Mouse (Mus musculus) layer of hippocampus, adult 8-10 months (tissue): ENCODE measurements around the gene Sgip1. TPM values are rescaled to one million over a fixed set of nuclear protein-coding genes. Genes with fewer than 3 reads are reported as not detected.
A peak's percentile ranks its signal among the peaks of the same experiment; 100 is the strongest.

Experiments used
- DNase-seq, 2 experiments: peaks; one replicate each; pipeline ENCODE4 v3.0.0; 2022; ENCODE audit warnings: low spot score in 2 of 2
- total RNA-seq, 4 experiments: library from RNA; stranded (reverse); gene quantifications; 2 replicates each; pipeline ENCODE4 v1.2.4; 2022

Gene Sgip1
- total RNA-seq, 4 experiments from 2014 or later, result 258 to 282 (median 268) TPM

- DNase-seq, result no peak
Measured at GRCm38 (mm10) chr4:102972071-102972470, 231.0 kb downstream of the Sgip1 start.

- no peak for DNase-seq
Measured at GRCm38 (mm10) chr4:102974172-102974571, 233.1 kb downstream of the Sgip1 start.

GRCm38 (mm10) chr4:102976290-102977275 lies 235.5 kb downstream of the Sgip1 start:
- DNase-seq, result no peak

- DNase-seq, result no peak
Measured at GRCm38 (mm10) chr4:102977778-102978321, 236.8 kb downstream of the Sgip1 start.

GRCm38 (mm10) chr4:102978440-102978839 lies 237.3 kb downstream of the Sgip1 start, which contains the start of gene Tctex1d1:
Tctex1d1 (plus strand) TSS chr4:102978606.
- no peak for DNase-seq

GRCm38 (mm10) chr4:102979385-102979784 lies 238.3 kb downstream of the Sgip1 start:
- DNase-seq, result no peak

GRCm38 (mm10) chr4:102981709-102982108 lies 240.6 kb downstream of the Sgip1 start:
- DNase-seq, result no peak

GRCm38 (mm10) chr4:102986173-102986572 lies 245.1 kb downstream of the Sgip1 start:
- no peak for DNase-seq

GRCm38 (mm10) chr4:102986917-102987316 lies 245.8 kb downstream of the Sgip1 start:
- DNase-seq, result peak in 1 of 2 experiments; percentile 43

GRCm38 (mm10) chr4:102987325-102987724 lies 246.2 kb downstream of the Sgip1 start:
- no peak for DNase-seq

GRCm38 (mm10) chr4:102987756-102988155 lies 246.7 kb downstream of the Sgip1 start:
- DNase-seq, result no peak

GRCm38 (mm10) chr4:102988526-102988925 lies 247.4 kb downstream of the Sgip1 start:
- DNase-seq, result no peak

- no peak for DNase-seq
Measured at GRCm38 (mm10) chr4:102989391-102989790, 248.3 kb downstream of the Sgip1 start.

- no peak for DNase-seq
Measured at GRCm38 (mm10) chr4:102990016-102990415, 248.9 kb downstream of the Sgip1 start.

GRCm38 (mm10) chr4:102990595-102991340 lies 249.7 kb downstream of the Sgip1 start:
- no peak for DNase-seq

GRCm38 (mm10) chr4:102991685-102992084 lies 250.6 kb downstream of the Sgip1 start:
- no peak for DNase-seq

- no peak for DNase-seq
Measured at GRCm38 (mm10) chr4:103004681-103005080, 263.6 kb downstream of the Sgip1 start.

GRCm38 (mm10) chr4:103005190-103005945 lies 264.3 kb downstream of the Sgip1 start:
- no peak for DNase-seq

GRCm38 (mm10) chr4:103006266-103006665 lies 265.2 kb downstream of the Sgip1 start:
- DNase-seq, result no peak

GRCm38 (mm10) chr4:103006943-103007418 lies 265.9 kb downstream of the Sgip1 start:
- no peak for DNase-seq

- DNase-seq, result no peak
Measured at GRCm38 (mm10) chr4:103010734-103011133, 269.6 kb downstream of the Sgip1 start.
